Mouse (Mus musculus): Measurements from ENCODE around the gene Prr12.

Gene Prr12

DNA sequence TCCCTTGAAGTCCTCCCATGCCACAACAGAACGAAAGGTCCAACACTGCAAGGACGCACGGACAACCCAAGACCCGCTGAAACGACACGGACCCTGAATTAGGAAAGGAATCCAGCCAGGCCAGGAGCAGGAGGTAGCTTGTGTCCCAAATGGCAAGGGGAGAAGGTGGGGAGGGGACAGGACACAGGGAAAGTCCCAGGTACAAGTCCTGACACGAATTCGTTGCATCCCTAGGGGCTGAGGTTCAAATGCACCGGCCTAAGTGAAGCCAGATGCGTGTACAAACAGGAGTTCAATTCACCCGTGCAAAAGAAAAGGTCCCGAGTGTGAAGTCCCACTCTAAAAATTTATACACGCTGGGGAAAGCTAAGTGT lies 1.1 kb downstream of the Prr12 start:
- peak; percentile 24 for DNase-seq (ENCODE audit: low read depth, low spot score)

DNA sequence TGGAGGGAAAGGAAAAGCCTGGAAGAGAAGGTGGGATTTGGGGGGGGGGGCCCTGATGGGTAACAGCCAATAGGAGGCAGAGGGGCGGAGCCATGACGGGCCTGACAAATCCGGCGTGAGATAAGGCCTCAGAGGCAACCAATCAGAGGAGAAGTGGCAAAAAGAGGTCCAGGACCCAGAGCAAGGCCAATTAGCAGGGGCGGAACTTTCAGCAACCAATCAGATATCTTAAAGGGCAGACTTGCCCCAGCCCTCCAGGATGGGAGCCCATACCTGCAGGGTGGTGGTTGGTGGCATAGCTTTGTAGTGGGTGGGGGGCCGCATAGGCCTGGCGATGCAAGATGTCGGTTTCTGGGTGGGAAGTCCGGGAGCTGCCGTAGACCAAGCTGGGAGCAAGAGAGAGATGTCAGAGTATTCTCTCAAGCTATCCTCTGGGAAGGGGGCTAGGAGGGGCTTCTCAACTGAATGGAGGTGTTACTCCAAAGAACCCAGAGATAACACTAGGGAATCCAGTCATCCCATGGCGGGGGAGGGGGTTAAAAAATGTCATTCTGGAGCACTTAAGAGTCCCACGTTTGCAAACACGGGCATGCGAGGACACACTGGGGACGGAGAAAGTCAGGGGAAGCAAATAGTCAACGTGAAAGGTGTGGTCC lies 1.6 kb downstream of the Prr12 start:
- peak; percentile 66 for DNase-seq (ENCODE audit: low read depth, low spot score)

DNA sequence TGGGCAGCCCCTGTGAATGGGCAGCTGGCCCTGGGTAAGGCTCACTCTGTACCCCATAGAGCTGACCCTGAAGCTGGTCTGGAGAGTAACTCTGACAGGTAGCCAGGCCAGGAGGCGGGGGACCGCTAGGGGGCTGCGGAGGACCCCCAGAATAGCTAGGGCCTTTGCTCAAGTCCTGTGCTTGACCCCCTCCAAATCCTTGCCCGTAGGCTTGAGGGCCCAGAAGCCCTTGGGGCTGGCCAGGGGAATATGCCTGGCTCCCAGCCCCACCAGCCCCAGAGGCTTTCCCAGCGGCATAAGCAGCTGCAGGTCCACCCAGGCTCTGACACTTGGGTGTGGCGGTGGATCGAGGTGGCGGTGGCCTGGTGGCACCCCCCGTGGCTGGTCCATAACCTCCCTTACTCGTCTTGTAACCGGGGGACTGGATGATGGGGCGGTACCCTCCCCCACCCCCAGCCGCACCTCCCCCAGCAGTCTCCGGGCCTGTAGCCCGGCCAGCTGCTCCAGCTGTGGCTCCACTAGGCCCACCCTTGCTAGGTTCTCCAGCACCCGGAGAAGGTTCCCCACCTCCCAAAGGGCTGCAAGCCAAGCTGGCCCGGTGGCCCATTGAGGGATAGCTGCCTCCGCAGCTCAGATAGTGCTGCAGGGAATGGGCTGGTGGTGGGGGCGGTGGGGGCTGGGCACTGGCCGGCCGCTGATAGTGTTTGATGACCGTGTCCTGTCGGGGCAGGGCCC lies 3.6 kb downstream of the Prr12 start:
- no peak for DNase-seq (ENCODE audit: low read depth, low spot score)

DNA sequence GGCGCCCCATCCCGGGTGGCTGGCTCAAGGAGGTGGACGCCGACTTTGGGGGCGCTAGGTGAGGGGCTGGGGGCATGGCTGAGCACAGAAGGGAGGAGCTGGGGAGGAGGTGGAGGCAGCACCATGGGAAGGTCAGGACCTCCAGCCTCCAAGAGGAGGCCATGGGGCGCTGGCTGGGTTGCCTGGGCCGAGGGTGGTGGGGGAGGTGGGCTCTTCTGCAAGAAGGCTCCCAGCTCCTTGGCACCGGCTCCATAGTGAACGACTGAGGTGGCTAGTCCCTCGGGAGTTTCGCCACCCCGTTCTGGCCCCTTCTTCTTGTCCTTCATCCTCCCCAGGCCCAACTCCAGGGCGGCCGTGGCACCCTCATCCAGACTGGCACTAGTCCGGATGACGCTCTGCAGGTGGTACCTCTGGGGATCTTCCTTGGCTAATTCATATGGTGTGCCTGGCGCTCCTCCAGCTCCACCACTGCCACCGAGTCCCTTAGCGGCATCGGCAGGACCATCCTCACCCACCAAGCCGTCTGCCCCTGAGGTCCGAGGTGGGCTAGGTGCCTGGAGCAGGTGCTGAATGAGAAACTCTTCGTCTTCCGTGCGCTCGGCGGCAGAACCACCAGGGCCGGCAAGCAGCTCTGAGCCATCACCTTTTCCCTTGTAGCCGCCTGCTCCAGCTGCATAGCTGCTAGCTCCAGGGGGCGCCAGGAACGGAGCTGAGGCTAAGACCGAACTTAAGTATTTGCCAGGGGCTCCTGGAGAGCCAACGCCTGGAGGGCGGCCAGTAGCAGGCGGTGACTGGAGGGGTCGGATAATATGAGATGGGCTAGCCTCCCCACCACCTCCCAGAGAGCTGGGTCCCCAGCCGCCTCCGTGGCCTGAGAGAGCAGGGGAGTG lies 4.4 kb downstream of the Prr12 start:
- no peak for DNase-seq (ENCODE audit: low read depth, low spot score)

DNA sequence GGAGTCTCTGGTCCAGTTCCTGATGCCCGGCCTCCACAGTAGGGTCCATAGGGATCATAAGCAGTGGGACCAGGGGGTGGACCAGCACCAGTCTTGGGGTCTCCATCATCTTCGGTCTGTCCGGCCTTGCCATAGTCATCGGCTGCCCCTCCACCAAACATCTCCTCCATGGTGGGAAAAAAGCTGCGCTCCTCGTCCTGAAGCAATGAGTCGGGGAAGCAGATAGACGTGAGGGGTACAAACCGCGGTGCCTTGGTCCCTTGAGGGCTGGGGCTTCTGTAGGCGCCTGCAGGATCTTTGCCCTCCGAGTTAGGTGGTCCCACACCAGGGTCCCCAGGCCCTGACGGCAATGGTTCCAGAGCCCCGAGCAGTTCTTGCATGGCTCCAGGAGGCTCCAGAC lies 5.2 kb downstream of the Prr12 start:
- DNase-seq (ENCODE audit: low read depth, low spot score) = no peak

DNA sequence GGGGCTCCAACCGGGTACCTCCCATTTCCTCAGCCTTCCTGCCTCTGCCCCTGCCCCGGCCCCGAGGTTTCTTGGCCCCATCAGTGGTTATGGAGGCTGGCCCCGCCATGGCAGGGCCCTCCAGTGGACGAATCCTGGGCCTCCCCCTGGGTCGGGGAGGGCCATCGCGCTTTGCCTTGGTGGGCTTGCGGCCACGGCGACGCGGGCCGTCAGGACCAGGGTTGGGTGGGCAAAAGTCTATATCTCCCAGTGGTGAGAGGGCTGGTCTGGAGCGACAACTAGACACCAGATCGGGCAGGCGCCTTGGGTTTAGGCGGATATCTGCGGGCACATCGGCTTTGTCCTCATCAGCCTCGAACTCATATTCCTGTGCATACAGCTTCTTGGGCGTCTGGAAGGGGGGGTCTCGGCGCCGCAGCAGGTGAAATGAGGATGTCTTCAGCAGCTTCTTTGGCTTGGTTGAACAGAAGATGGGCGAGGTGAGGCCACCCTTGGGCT lies 5.8 kb downstream of the Prr12 start:
- DNase-seq (ENCODE audit: low read depth, low spot score) = no peak

DNA sequence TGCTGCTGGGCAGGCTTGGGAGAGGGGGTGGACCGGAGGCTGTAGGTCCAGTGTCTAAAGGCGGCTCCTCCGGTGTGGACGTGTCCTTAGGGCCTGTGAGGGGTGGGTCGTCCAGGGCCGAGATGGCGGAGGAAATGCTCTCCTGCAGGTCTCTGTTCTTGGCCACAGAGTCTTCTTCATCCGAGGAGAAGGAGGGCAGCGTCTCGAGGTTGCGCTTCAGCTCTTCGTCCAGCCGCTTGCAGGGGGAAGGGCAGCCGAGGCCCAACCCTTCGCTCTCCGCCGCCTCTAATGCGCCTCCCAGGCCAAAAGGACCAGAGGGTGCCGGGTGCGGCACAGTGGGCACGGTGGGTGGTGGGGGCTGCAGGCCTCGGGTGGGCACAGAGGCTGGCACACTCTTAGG lies 6.9 kb downstream of the Prr12 start:
- no peak for DNase-seq (ENCODE audit: low read depth, low spot score)

- no peak for DNase-seq (ENCODE audit: low read depth, low spot score)
Observed at GRCm38 (mm10) chr7:45043307-45043706, 9.4 kb downstream of the Prr12 start.

GRCm38 (mm10) chr7:45040851-45041250 lies 11.8 kb downstream of the Prr12 start:
- no peak for DNase-seq (ENCODE audit: low read depth, low spot score)

DNA sequence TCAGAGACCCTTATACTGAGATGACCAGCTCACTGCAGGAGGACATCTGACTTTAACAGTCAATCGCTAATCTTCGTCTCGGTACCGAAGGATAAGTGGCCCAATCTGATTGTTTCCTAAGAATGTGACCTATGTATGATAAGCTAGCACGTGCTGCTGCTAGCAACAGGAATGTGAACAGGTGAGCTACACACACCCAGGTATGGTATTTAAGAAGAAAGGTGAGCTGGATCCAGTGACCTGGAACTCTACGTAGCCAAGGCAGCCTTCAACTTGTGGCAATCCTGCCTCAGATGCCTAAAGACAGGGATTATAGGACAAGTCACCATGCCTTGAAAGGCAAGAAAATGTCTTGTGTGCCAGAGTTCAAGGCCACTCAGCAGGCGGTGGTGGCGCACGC lies 14.3 kb downstream of the Prr12 start:
- no peak for DNase-seq (ENCODE audit: low read depth, low spot score)

DNA sequence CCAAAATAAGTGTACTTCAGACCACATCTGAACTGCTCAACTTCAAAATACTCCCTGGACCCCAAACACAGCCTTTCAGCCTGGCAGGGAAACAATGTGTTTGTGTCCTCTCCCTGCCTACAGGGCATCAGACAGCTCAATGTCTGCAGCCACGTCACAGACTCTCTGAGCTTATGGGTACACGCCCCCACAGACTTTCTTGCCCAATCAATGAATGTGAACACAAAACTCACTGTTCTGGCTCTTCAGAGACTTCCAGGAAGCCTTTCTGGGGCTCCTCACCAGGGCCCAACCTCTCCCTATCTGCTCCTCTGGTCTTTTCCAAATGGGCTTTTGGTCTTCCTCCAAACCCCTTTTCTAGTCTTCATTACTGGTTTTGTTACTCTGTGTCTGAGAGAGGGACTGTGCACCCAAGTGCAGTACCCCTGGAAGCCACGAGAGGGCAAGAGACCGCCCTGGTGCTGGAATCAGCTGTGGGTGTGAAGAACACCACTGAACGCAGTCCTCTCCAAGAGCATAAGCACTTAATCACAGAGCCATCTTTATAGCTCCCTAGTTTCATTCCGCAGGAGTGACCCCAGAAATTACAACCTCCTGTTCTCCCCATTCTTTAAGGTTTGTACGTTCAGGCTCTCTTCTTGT lies 14.8 kb downstream of the Prr12 start:
- peak; percentile 82 for DNase-seq (ENCODE audit: low read depth, low spot score)

DNA sequence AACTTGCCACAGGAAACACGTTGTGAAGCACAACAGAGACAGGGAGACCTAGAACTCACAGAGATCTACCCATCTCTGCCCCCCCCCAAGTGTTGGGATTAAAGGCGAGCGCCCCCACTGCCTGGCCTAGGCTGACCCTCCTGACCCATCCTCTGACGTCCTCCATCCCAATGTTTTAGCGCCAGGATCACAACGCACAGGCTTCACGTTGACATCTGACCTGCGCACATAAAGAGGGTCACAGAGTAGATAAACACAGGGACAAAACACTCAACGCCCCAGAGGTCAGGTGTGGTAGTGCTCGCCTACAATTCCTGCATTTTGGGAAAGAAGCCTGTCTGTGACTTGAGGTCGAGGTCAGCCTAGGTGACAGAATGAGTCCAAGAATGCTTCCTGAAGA lies 16.0 kb downstream of the Prr12 start:
- no peak for DNase-seq (ENCODE audit: low read depth, low spot score)

- no peak for DNase-seq (ENCODE audit: low read depth, low spot score)
Observed at GRCm38 (mm10) chr7:45035631-45036030, 17.1 kb downstream of the Prr12 start.

GRCm38 (mm10) chr7:45033722-45034359 lies 18.8 kb downstream of the Prr12 start:
- DNase-seq (ENCODE audit: low read depth, low spot score) = no peak

- DNase-seq (ENCODE audit: low read depth, low spot score) = no peak
Observed at GRCm38 (mm10) chr7:45030857-45031256, 21.8 kb downstream of the Prr12 start.

DNA sequence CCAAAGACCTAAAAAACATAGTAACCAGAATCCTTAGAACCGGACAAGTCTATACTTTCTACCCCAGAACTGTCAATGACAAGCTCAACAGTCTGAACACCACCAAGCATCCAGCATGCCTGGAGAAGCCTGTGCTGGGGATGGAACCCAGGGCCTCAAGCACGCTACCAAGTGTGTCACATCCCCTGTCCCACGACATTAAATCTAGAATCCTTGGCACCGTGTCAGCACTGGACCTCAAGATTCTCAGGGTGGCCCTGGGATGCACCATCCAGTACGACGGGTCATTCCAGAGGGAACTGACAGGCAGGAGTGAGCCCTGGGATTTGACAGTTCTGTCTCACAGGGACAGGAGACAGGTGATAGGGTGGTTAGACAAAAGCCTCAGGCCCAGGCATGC lies 22.7 kb downstream of the Prr12 start:
- DNase-seq (ENCODE audit: low read depth, low spot score) = no peak

DNA sequence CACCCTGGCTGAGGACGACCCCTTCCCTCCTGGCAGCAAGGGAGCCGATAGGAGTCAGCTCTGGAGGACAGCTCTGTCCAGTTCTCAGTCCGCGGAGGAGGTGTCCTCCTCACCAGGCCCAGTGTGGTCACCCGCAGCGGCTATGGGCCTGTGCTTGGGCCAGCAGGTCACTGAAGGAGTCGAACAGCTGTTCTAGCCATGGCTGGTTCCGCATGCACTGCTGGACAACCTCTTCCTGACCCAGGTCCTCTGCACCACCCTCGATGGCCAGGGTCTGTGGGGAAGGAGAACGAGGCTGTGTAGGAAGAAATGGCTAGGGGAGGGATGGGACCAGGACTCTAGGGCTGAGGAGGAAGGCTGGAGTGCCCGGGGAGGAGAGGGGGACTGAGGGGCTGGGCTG lies 24.3 kb downstream of the Prr12 start:
- DNase-seq (ENCODE audit: low read depth, low spot score) = no peak

GRCm38 (mm10) chr7:45027761-45028160 lies 24.9 kb downstream of the Prr12 start:
- DNase-seq (ENCODE audit: low read depth, low spot score) = no peak

DNA sequence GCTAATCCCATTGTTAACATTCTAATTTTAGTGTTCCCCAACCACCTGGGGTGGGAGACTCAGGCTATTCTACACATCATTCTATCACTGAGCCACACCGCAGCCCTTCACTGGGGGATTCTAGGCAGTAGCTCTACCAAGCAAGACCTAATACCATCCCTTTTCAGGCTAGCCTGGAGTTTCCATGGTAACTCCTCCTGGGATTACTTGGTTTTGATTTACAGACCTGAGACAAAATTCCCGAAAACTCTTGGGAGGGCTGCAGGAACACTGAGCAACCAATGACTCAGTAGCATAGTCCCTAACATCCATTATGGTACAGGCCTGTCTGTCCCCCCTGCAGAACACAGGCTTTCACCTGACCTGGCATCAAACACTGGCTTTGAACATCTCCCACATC lies 26.4 kb downstream of the Prr12 start:
- no peak for DNase-seq (ENCODE audit: low read depth, low spot score)

GRCm38 (mm10) chr7:45025601-45026220 lies 27.0 kb downstream of the Prr12 start:
- no peak for DNase-seq (ENCODE audit: low read depth, low spot score)

Data from CD4-positive, CD25-positive, alpha-beta regulatory T cell, adult 2 months (primary cell).